Mouse (Mus musculus) midbrain, embryonic 12.5 days (tissue): ENCODE results near the gene Foxc1. TPM values are rescaled to one million over a fixed set of nuclear protein-coding genes. Genes with fewer than 3 reads are reported as not detected.
A peak's percentile ranks its signal among the peaks of the same experiment; 100 is the strongest.

ENCODE experiments used
- ATAC-seq: fragments of 200-750 bp; cut with Nextera tagmentation; 2 replicates; pipeline ENCODE4 v1.8.0; 2017; ENCODE audit warnings: low read depth, moderate TSS enrichment, moderate library complexity; ENCODE audit not compliant: low FRiP score
- H3K27ac ChIP-seq: fragments of 300-500 bp; sonication (generic); replicated peaks from 2 replicates; pipeline ENCODE4 v1.5.1; 2016; ENCODE audit warnings: mild to moderate bottlenecking
- H3K27me3 ChIP-seq: fragments of 300-500 bp; sonication (generic); 2 replicates; pipeline ENCODE4 v1.6.1; 2016; ENCODE audit warnings: mild to moderate bottlenecking
- H3K36me3 ChIP-seq: fragments of 300-500 bp; sonication (generic); 2 replicates; pipeline ENCODE4 v1.6.1; 2016
- H3K4me1 ChIP-seq: fragments of 300-500 bp; sonication (generic); 2 replicates; pipeline ENCODE4 v1.6.1; 2016
- H3K4me2 ChIP-seq: fragments of 300-500 bp; sonication (generic); replicated peaks from 2 replicates; pipeline ENCODE4 v1.6.1; 2016; ENCODE audit warnings: mild to moderate bottlenecking, moderate library complexity
- H3K4me3 ChIP-seq: fragments of 300-500 bp; sonication (generic); 2 replicates; pipeline ENCODE4 v1.5.1; 2016; ENCODE audit warnings: mild to moderate bottlenecking
- H3K9ac ChIP-seq: fragments of 300-500 bp; sonication (generic); replicated peaks from 2 replicates; pipeline ENCODE4 v1.6.1; 2016; ENCODE audit warnings: mild to moderate bottlenecking, moderate library complexity
- H3K9me3 ChIP-seq: fragments of 300-500 bp; sonication (generic); 2 replicates; pipeline ENCODE4 v1.6.1; 2016; ENCODE audit warnings: mild to moderate bottlenecking
- WGBS: fragments of 180-500 bp; shearing (Covaris S2); methylation state at CpG from one replicate; pipeline ENCODE4 v1.1.7; 2016; 5-methylcytosine and 5-hydroxymethylcytosine counted together
- polyA plus RNA-seq: library from polyadenylated mRNA; unstranded; fragments of >200 nt; fragmentation: Nextera tagmentation; extraction: Ambion mirVana; gene quantifications from 2 replicates; pipeline ENCODE4 v1.2.1, GENCODE M21; 2016

The Foxc1 gene
- polyA plus RNA-seq, 1 experiment from 2014 or later = 7.6 TPM

- H3K4me1 ChIP-seq = peaks cover 41% of the 10 kb centered on the region
- peak overlapping the region; percentile 53 for H3K9ac ChIP-seq
- no peaks in the 10 kb centered on the region for H3K9me3 ChIP-seq
- H3K27me3 ChIP-seq = peaks cover 85% of the 10 kb centered on the region
- peak overlapping the region; percentile 88 for H3K4me2 ChIP-seq
- peak overlapping the region; percentile 51 for H3K4me3 ChIP-seq
- peak overlapping the region; percentile 71 for H3K27ac ChIP-seq
- no peak for ATAC-seq
- under 1% methylated on average over 42 of the region's 47 CpGs for WGBS
- H3K36me3 ChIP-seq = no peaks in the 10 kb centered on the region
Measured at GRCm38 (mm10) chr13:31807736-31808115, 1.3 kb downstream of the Foxc1 start.

DNA sequence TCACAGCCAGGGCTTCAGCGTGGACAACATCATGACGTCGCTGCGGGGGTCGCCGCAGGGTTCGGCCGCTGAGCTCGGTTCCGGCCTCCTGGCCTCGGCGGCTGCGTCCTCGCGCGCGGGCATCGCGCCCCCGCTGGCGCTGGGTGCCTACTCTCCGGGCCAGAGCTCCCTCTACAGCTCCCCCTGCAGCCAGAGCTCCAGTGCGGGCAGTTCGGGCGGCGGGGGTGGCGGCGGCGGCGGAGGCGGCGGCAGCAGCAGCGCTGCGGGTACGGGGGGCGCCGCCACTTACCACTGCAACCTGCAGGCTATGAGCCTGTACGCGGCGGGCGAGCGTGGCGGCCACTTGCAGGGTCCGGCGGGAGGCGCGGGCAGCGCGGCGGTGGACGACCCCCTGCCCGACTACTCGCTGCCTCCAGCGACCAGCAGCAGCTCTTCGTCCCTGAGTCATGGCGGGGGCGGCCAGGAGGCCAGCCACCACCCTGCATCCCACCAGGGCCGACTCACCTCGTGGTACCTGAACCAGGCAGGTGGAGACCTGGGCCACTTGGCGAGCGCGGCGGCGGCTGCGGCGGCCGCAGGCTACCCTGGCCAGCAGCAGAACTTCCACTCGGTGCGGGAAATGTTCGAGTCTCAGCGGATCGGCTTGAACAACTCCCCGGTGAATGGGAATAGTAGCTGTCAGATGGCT, 1.8 kb downstream of the Foxc1 start:
- H3K36me3 ChIP-seq = no peaks in the 10 kb centered on the region

GRCm38 (mm10) chr13:31808804-31809420, 2.5 kb downstream of the Foxc1 start:
- WGBS = 6% methylated on average over 16 of the region's 16 CpGs
- Histone ChIP-seq H3K4me2 (no peak overlapping the region), H3K36me3 (no peaks in the 10 kb centered on the region), H3K4me3 (peak overlapping the region; percentile 51), H3K9ac (0 out of 2 replicates have a peak overlapping the region, but pooled peaks have one; percentile 53), H3K9me3 (no peaks in the 10 kb centered on the region), H3K27me3 (peaks cover 85% of the 10 kb centered on the region), H3K4me1 (peaks cover 38% of the 10 kb centered on the region), H3K27ac (peak overlapping the region; percentile 71; the same call in 1 of the 2 replicates)
- ATAC-seq = no peak

More for the DNA sequence above, 1.8 kb downstream of the Foxc1 start:
- peak overlapping the region; percentile 51 for H3K4me3 ChIP-seq
- H3K27me3 ChIP-seq = peaks cover 85% of the 10 kb centered on the region
- no peaks in the 10 kb centered on the region for H3K9me3 ChIP-seq
- H3K4me1 ChIP-seq = peaks cover 41% of the 10 kb centered on the region
- ATAC-seq = no peak; the same call in 1 of the 2 replicates
- peak overlapping the region; percentile 53 for H3K9ac ChIP-seq
- peak overlapping the region; percentile 88 for H3K4me2 ChIP-seq
- 3% methylated on average over 54 of the region's 73 CpGs for WGBS
- H3K27ac ChIP-seq = peak overlapping the region; percentile 71

DNA sequence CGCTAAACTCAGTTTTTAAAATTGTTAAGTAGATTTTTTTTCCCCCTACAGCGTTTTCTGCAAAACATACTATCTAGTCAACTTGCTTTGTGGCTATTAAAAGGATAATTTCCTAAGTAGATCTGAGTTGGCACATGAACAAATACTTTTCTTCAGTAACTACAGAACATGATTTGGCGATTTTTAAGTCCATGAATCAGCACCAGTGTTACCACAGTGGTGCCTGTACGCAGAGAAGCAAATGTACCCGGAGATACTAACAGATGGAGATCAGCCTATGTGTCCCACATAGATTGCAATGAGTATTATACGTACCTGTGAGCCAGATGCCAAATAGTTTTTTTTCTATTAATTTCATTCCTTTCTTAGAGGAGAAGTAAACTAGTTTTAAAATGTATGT, 3.3 kb downstream of the Foxc1 start:
- no peak overlapping the region for H3K9ac ChIP-seq
- no peak for ATAC-seq
- H3K36me3 ChIP-seq = no peaks in the 10 kb centered on the region
- H3K4me1 ChIP-seq = peaks cover 38% of the 10 kb centered on the region
- H3K27ac ChIP-seq = no peak overlapping the region
- H3K4me2 ChIP-seq = no peak overlapping the region
- 7% methylated on average over 6 of the region's 6 CpGs for WGBS
- peak overlapping the region; percentile 18; the same call in 1 of the 2 replicates for H3K4me3 ChIP-seq
- no peaks in the 10 kb centered on the region for H3K9me3 ChIP-seq
- H3K27me3 ChIP-seq = peaks cover 85% of the 10 kb centered on the region

DNA sequence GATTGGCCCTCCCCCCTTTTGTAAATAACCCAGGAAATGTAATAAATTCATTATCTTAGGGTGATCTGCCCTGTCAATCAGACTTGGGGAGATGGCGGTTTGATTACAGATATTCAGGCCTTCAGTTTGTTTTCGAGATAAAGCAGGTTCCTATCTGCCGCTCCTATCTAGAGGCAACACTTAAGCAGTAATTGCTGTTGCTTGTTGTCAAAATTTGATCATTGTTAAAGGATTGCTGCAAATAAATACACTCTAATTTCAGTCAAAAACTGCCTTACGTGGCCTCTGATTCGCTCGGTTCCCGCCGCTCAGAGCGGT, 3.9 kb downstream of the Foxc1 start:
- Histone ChIP-seq H3K4me1 (peaks cover 38% of the 10 kb centered on the region), H3K36me3 (no peaks in the 10 kb centered on the region), H3K4me2 (no peak overlapping the region), H3K9ac (0 out of 2 replicates have a peak overlapping the region, but pooled peaks have one; percentile 8), H3K9me3 (no peaks in the 10 kb centered on the region), H3K27me3 (peaks cover 85% of the 10 kb centered on the region), H3K27ac (0 out of 2 replicates have a peak overlapping the region, but pooled peaks have one; percentile 25), H3K4me3 (peak overlapping the region; percentile 35)
- ATAC-seq = no peak
- WGBS = under 1% methylated on average over 9 of the region's 9 CpGs

DNA sequence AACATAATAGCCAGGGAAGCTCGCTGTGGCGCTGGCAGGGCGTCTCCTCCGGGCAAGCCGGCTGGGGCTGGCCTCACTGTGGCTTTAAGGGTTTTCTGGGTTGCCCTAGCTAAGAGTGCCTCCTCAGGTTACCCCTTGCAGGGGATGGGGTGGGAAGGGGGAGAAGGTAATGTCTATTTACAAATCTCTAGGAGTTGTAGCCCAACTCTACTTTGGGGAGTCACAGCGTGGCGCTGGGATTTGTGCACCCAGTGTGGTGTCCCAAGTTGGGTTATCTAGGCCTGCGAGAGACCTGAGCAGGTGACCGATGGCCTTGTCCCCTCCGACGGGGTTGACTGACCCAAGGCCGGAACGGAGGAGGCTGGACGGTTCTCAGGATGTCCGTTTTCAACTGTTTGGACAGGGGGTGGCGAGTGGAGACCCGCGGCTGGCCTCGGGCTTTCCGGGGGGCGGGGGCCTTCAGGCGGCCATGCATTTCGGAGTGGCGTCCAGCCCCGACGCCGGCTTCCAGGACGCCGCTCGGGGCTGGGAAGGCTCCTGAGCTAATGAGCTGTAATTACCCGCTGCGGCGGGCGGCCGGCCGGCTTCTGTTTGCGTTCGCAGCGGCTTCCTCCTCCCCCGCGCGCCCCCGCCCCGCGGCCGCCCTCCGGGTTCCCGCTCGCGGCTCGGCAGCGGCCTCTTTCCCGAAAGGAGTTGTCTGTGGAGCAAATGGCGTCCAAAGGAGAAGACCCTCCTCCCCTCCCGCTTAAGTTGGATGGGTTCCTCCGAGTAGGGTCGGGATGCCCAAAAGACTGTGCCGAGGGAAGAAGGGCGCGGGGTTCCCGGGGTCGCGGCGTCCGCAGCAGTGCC, 4.5 kb downstream of the Foxc1 start:
- under 1% methylated on average over 57 of the region's 65 CpGs for WGBS
- peak overlapping the region; percentile 43 for H3K4me2 ChIP-seq
- H3K27ac ChIP-seq = 0 out of 2 replicates have a peak overlapping the region, but pooled peaks have one; percentile 30
- peaks cover 39% of the 10 kb centered on the region for H3K4me1 ChIP-seq
- no peak for ATAC-seq
- peaks cover 85% of the 10 kb centered on the region for H3K27me3 ChIP-seq
- H3K4me3 ChIP-seq = peak overlapping the region; percentile 35
- no peaks in the 10 kb centered on the region for H3K36me3 ChIP-seq
- H3K9ac ChIP-seq = peak overlapping the region; percentile 39
- no peaks in the 10 kb centered on the region for H3K9me3 ChIP-seq

DNA sequence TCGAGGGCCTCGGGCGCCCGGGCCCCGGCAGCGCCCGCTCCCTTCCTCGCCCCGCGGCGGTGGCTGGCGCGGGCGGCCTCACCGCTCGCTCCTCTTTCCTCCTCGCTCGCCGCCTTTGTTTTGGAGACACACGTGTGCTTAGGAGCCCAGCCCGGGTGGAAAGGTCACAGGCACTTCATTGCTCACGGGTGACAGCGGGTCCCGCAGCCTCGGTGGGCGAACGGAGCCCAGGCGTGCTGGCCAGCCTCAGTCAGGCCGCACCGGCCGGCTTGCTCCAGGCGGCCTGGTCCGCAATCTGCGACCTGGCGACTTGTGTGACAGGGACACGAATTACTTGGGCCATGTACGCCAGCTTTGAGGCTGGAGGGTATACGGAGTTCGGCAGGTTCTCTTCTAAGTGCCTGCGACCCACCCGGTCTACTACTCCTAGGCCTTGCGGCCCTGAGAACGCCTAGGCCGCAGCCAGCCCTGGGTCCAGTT, 5.1 kb downstream of the Foxc1 start:
- H3K4me2 ChIP-seq = peak overlapping the region; percentile 43
- peak overlapping the region; percentile 35 for H3K4me3 ChIP-seq
- no peak for ATAC-seq
- no peaks in the 10 kb centered on the region for H3K36me3 ChIP-seq
- H3K4me1 ChIP-seq = peaks cover 33% of the 10 kb centered on the region
- H3K9me3 ChIP-seq = no peaks in the 10 kb centered on the region
- peaks cover 85% of the 10 kb centered on the region for H3K27me3 ChIP-seq
- WGBS = 2% methylated on average over 44 of the region's 44 CpGs
- H3K9ac ChIP-seq = peak overlapping the region; percentile 39
- 0 out of 2 replicates have a peak overlapping the region, but pooled peaks have one; percentile 30 for H3K27ac ChIP-seq

GRCm38 (mm10) chr13:31812701-31813100, 6.3 kb downstream of the Foxc1 start:
- WGBS = 38% methylated on average over 2 of the region's 2 CpGs
- H3K27me3 ChIP-seq = peaks cover 84% of the 10 kb centered on the region
- H3K27ac ChIP-seq = no peak overlapping the region
- peaks cover 23% of the 10 kb centered on the region for H3K4me1 ChIP-seq
- no peaks in the 10 kb centered on the region for H3K9me3 ChIP-seq
- no peak for ATAC-seq
- H3K36me3 ChIP-seq = no peaks in the 10 kb centered on the region
- no peak overlapping the region for H3K4me2 ChIP-seq
- H3K4me3 ChIP-seq = no peak overlapping the region
- no peak overlapping the region for H3K9ac ChIP-seq

GRCm38 (mm10) chr13:31815383-31816003, 9.1 kb downstream of the Foxc1 start:
- H3K9me3 ChIP-seq = no peaks in the 10 kb centered on the region
- ATAC-seq = no peak
- peaks cover 95% of the 10 kb centered on the region for H3K27me3 ChIP-seq
- H3K4me1 ChIP-seq = peaks cover 15% of the 10 kb centered on the region
- WGBS = 21% methylated on average over 15 of the region's 15 CpGs
- no peaks in the 10 kb centered on the region for H3K36me3 ChIP-seq
- no peak overlapping the region for H3K9ac ChIP-seq
- H3K4me2 ChIP-seq = no peak overlapping the region
- no peak overlapping the region for H3K4me3 ChIP-seq
- H3K27ac ChIP-seq = no peak overlapping the region

GRCm38 (mm10) chr13:31818337-31818736, 11.9 kb downstream of the Foxc1 start:
- Histone ChIP-seq H3K4me1 (0 out of 2 replicates have a peak, but pooled peaks cover 10% of the 10 kb centered on the region), H3K4me3 (no peak overlapping the region), H3K9me3 (no peaks in the 10 kb centered on the region), H3K9ac (no peak overlapping the region), H3K4me2 (no peak overlapping the region), H3K36me3 (no peaks in the 10 kb centered on the region), H3K27me3 (peaks cover 82% of the 10 kb centered on the region), H3K27ac (no peak overlapping the region)
- WGBS = 63% methylated on average over 7 of the region's 7 CpGs
- no peak for ATAC-seq

DNA sequence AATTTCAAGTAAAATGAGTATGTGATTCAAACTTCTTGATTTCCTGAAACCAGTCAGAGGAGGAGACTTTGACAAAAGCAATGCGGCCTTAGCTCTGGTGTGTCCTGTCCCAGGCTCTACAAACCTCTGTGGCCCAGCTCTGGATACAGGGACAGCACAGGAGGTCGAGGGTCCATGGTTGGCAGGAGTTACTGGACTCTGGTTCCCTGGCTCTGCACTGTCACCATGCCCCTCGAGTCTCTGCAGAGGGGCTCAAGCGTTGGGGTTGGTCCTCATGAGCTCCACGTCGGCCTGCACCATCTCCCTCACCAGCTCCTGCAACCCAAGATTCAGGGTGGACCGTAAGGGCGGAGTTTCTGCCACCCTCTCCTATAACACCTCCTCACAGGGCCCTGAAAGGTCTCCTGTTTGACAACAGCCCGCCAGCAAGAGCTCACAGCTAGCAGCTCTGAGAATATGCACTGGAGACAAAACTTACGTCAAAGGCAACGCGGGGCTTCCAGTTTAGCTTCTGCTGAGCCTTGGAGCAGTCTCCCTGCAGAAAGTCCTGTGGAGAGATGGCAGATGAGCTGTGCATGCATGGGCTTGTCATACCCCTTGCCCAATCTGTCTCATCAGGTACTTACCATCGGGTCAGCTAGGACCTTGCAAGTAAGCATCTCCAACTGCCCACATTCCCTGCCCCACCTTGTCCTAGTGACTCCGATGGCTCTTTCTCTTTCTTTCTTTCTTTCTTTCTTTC, 13.4 kb downstream of the Foxc1 start:
- Histone ChIP-seq H3K4me3 (no peak overlapping the region), H3K4me1 (0 out of 2 replicates have a peak, but pooled peaks cover 10% of the 10 kb centered on the region), H3K27ac (no peak overlapping the region), H3K9me3 (no peaks in the 10 kb centered on the region), H3K4me2 (no peak overlapping the region), H3K36me3 (no peaks in the 10 kb centered on the region), H3K27me3 (peaks cover 72% of the 10 kb centered on the region), H3K9ac (no peak overlapping the region)
- 31% methylated on average over 14 of the region's 14 CpGs for WGBS
- no peak for ATAC-seq
